Mouse (Mus musculus): ENCODE measurements around the gene Gpatch2l. TPM values are rescaled to one million over a fixed set of nuclear protein-coding genes. Genes with fewer than 3 reads are reported as not detected.

Gpatch2l gene
- polyA plus RNA-seq, 1 experiment from 2014 or later = 10.7 TPM

DNA sequence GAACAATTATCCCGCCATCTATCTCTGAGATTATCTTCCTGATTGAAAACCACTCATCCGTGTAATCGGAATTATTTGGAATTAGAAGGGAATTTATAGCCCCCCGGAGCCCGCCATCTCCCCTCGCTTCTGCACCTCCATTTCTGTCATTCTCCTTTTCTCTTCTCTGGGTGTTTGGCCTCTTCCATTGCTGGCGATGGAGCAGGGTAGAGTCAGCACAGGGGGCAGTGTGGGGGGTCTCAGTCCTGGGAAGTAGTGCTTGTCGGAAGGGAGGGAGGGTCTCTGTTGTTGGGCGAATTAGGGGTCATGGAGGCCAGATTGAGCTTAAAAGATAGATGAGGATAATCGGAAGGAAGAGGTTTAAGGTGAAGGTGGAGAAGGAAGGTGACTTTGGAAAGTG, 89.6 kb downstream of the Gpatch2l start:
- Histone ChIP-seq H3K27ac (no peak overlapping the region), H3K27me3 (no peaks in the 10 kb centered on the region), H3K36me3 (no peaks in the 10 kb centered on the region), H3K4me3 (no peak overlapping the region), H3K9me3 (replicated peaks) (no peaks in the 10 kb centered on the region), H3K9ac (no peak overlapping the region), H3K4me1 (replicated peaks) (no peaks in the 10 kb centered on the region), H3K4me2 (no peak overlapping the region)
- ATAC-seq (replicated peaks; ENCODE audit: insufficient number of reproducible peaks, insufficient read depth, low FRiP score, low read depth) = no peak
- WGBS = 79% methylated on average over 10 of the region's 10 CpGs

- H3K36me3 ChIP-seq = no peaks in the 10 kb centered on the region
- 95% methylated on average over 3 of the region's 3 CpGs for WGBS
- no peak for ATAC-seq (replicated peaks; ENCODE audit: insufficient number of reproducible peaks, insufficient read depth, low FRiP score, low read depth)
Observed at GRCm38 (mm10) chr12:86336209-86336608, 94.6 kb downstream of the Gpatch2l start.

DNA sequence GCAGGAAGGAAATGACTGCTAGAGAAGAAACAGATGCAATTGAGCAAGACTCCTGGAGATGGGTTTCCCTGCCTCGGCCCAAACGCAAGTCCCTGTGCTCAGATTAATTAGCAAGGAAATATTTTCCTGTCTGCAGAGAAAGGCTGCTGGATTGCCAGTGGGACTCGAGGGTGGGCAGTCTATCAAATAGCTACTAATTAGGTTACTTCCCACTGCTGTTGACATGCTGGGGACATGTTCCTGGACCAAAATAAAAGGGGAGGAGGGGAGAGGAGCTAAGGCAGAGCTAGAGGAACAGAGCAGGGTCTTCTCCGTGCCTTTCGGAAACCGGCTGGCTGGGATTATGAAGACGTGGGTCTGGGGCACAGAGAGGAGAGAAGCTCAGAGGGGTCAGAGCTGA, 95.2 kb downstream of the Gpatch2l start:
- WGBS = 36% methylated on average over 7 of the region's 7 CpGs
- H3K27ac ChIP-seq = no peak overlapping the region

More at GRCm38 (mm10) chr12:86336209-86336608, 94.6 kb downstream of the Gpatch2l start:
- no peak overlapping the region for H3K9ac ChIP-seq
- H3K4me3 ChIP-seq = no peak overlapping the region
- H3K27ac ChIP-seq = no peak overlapping the region
- H3K27me3 ChIP-seq = no peaks in the 10 kb centered on the region
- H3K4me1 ChIP-seq (replicated peaks) = peaks cover 11% of the 10 kb centered on the region
- H3K9me3 ChIP-seq (replicated peaks) = no peaks in the 10 kb centered on the region
- no peak overlapping the region for H3K4me2 ChIP-seq

More for the DNA sequence above, 95.2 kb downstream of the Gpatch2l start:
- Histone ChIP-seq H3K36me3 (no peaks in the 10 kb centered on the region), H3K4me1 (replicated peaks) (peaks cover 11% of the 10 kb centered on the region), H3K4me3 (no peak overlapping the region), H3K9me3 (replicated peaks) (no peaks in the 10 kb centered on the region), H3K4me2 (no peak overlapping the region), H3K27me3 (no peaks in the 10 kb centered on the region), H3K9ac (no peak overlapping the region)
- ATAC-seq (replicated peaks; ENCODE audit: insufficient number of reproducible peaks, insufficient read depth, low FRiP score, low read depth) = no peak

Other genes with a start within 250 kb of the Gpatch2l start
- 22.2 and 31.9 TPM in 2 replicates for gene Tgfb3, start 162.8 kb upstream of the Gpatch2l start, polyA plus RNA-seq (2015; fragmentation: Nextera tagmentation; extraction: Ambion mirVana)
- 106 and 130 TPM in 2 replicates for gene Ift43, start 159.3 kb upstream of the Gpatch2l start, polyA plus RNA-seq (2015; fragmentation: Nextera tagmentation; extraction: Ambion mirVana)
- 2.1 and 2.3 TPM in 2 replicates for gene Esrrb, start 119.3 kb downstream of the Gpatch2l start, polyA plus RNA-seq (2015; fragmentation: Nextera tagmentation; extraction: Ambion mirVana)

Measured in heart, embryonic 15.5 days (tissue).